Mouse (Mus musculus) kidney, adult 8-10 months (tissue): ENCODE results near the gene Rln3.

Experiments
- DNase-seq, 2 experiments: peaks; one replicate each; pipeline ENCODE4 v3.0.0; 2022

The Rln3 gene

DNA sequence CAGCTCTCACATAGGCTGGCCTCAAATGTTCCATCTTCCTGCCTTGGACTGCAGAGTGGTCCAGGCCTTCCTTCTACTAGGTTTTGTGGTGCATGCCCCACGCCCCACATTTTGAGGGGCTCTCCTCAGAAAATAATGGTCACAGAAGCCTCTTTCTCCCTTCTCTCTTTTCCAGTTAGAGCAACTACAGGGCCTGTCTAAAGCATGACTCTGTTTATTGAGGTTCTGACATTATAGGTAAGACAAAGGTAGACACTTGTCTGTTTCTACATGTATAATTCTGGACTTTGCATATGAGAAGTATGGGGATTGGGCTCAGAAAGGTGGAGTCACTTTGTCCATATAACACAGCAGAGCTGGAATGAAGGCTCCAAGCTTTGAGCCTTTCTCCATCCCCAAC is 20.2 kb upstream of the Rln3 start, which contains the start of gene Gm10643:
Gene Gm10643, minus strand, starts transcription at position 101 of the 400 bp plus-strand sequence.
- no peak for DNase-seq

DNA sequence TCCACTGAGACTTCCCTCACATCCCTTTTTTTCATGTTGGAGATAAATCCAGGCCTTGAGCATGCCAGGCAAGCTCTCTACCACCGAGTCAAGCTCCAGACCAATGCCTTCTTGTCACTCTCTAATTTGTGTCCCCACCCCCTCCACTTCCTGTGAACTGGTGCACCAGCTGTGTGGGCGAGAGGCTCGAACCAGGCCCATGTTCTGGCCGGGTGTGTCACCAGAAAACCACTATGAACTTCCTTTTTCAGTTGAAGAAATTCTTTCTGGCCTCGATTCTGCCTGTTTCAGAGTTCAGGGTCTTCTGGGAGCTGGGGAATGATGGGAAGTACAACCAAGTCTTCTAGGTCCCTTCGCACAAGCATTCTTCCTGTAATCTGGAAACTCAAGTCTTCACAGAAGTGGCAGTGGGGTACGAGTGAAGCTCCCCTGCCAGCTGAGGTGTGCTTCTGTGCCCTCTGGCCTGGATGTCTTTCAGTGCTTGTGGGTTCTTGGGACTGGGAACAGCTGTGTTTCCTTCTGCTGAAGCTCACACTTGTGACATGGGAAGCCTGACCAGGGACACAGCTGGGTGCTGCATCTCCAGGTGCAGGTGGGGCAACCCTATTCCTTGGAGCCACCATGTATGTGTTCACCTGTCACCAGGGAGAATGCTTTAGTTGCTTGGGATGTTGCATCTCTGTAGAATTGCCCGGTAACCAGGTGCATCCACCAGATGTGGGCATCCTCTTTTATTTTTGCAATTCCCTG is 19.2 kb upstream of the Rln3 start:
- DNase-seq = no peak

DNA sequence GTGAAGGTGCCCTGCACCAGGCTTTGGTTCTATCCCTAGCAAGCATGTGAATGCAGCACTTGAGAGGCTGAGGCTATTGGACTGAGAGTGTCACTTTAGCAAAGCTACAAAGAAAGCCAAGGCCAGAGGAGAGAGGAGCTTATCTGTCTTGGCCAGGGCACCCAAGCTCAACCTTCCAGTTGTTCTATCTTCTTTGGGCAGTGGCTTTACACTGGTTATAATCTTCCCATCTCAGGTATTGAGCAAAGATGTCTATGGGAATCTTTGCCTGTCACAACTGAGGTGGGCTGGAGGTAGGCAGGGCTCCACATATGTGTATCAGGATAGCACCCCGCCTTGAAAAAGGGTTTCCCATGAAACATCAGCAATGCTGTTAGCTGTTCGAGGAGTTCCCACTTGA is 15.4 kb upstream of the Rln3 start:
- no peak for DNase-seq

DNA sequence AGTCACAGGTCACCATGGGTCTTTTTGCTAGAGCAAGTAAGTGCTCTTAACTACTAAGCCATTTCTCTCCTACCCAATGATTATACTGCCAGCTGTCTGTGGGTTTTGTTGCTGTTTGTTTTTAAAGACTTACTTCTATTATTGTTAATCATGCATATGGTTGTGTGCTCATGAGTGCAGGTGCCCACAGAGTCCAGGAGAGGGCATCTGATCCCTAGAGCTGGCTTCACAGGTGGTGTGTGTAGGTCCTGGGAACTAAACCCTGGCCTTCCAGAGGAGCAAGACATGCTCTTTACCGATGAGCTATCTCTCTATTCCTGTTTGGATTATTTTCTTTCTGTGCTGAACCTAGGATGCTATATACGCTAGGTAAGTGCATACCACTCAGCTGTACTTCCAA is 14.4 kb upstream of the Rln3 start:
- no peak for DNase-seq

DNA sequence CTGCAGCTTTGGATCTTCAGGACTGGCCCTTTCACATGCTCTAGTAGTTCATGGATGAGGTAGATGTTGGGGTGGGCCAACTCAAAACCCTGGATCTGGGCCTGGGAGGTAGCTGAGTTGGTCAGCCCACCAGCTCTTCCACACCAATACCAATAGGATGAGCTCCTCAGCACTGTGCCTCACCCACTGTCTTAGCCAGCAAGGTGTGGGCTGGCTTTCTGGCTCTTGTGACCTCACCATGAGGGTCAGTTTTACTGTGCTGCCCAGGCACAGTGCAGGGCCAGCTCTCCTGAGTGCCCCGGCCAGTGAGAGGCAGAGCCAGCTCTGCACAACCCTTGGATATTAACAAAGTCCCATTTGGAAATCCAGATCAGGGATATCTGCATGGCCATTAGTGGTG is 13.0 kb upstream of the Rln3 start:
- DNase-seq = no peak

DNA sequence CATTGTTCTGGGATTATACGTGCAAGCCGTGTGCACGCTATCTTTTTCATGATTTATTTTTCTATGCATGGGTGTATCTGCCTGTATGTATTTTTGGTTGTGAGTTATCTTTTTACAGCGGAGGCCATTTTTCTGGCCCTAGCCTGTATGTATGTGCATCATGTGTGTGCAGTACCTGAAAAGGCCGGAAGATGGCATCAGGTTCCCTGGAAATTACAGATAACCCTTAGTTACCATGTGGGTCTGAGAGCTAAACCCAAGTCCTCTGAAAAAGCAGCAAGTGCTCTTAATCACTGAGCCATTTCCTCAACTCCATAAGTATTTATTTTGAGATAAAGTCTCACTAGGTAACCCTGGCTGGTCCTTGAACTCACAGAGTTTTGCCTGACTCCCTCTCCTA is 8.4 kb upstream of the Rln3 start:
- DNase-seq = no peak

DNA sequence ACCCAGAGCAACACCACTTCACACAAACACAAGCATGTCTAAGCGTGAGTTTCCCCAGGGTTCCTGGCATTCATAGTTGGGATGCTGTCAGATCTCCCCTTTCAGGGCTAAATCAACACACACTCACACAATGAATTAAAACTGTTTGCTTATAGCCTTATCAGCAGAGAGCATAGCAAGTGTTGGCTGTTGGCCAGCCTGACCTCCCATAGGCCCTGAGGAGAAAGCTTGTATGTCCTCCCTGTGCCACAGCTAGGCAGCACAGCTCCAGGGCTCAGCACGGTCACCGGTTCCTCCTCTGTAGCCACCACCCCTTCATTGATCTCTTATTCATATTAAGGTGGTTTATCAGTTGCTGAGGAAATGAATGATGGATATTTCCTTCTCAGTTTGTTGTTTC is 7.9 kb upstream of the Rln3 start:
- DNase-seq = no peak

DNA sequence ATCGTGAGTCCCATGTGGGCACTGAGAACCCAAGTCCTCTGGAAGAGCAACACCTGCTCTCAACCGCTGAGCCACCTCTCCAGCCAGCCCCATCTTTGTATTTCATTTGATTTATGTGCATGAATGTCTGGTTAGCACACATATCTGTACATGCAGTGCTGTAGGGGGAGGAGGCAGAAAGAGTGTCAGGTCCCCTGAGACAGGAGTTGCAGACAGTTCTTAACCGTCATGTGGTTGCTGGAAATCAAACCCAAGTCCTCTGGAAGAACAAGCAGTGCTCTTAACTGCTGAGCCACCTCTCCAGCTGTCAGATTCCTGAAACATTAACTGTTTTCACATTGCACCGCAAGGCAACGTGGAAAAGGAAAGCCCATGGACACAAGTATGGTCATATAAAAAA is 3.4 kb upstream of the Rln3 start:
- no peak for DNase-seq

DNA sequence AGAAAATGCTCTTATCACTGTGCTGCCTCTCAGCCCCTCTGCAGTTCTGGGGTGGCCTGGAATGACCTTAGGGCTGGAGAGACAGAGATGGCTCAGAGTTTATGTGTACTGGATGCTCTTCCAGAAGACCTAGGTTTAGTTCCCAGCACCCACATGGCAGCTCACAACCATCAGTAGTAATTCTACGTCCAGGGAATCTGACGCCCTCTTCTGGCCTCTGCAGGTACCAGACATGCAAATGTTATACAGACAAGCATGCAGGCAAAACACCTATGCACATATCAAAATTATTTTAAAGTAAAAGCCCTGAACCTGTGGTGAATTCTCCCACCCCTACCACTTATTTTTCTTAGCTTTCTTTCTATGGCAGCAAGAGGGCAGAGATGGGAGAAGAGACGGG is 1.7 kb upstream of the Rln3 start:
- DNase-seq = no peak

DNA sequence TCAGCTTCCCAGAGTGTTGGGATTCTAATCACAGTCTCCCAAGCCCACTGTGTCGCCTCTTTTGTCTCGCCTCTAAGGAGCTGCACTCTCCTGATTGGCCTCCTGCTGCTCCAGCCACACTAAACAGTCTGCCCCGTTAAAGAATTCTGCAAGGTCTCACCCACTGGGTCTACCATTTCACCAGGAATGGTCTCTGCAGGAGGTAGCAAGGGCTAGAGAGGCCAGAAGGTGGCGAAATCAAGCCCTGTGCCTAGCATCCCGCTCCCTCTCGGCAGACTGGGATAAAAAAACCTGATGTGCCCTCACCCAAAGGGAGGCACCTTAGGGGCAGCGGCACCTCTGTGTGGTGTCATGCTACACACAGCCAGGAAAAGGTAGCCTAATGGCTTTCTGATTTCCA is 697 bp downstream of the Rln3 start:
- no peak for DNase-seq

DNA sequence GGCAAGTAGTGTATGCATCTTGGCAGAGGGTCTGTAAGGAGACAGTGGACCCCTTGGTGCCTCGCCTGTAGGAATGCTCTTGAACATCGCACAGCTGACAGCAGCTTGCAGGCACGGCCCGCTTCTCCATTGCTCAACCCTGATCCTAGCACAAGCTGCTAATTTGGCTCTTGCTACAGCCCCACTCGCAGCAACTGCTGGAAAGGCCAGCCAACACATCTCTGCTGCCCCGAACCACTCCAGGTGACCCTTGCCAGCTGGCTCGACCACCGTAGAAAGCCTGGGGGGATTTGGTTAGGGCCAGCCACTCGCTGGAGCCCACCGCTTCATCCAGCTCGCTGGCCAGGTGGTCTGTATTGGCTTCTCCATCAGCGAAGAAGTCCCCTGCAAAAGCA is 1.9 kb downstream of the Rln3 start:
- DNase-seq = no peak

DNA sequence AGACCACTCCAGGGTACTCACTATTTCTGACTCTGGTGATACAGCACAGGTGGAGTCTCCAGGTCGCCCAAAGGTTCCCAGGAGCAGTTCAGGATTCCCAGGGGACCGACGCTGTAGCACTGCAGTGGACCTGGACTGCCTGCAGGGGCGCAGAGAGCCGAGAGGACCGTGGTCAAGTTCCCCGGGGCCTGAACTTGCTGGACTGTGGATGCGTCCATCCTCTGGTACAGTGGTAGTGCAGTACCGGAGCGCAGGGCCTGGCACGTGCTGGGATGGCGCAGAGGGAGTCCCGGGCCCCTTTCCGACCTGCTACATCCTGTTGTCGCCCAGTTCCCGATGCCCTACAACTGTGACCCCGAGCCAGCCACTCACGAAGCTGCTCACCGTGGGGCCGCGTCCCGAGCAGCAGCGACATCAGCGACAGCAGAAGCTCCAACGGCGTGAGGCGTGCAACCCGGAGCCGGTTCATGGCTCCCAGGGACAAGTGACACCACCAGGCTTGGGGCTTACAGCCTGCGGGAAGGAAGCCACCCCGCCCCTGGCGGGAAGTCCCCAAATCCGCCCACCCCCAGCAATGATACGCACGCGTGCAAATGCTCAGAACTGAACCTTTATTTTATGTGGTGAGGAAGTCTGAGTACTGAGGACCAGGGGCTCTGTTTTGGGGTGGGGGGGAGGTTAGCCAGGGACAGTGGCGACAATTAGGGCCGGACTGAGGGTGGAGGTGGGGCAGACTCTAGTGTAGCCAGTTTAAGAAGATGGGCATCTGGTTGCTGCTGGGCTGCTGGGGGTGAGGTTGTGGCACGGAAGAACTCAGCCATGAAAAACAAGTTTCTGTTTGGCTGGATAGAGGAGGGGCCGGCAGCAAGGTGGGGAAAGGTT is 2.5 kb downstream of the Rln3 start, which contains the start of gene Il27ra:
Gene Il27ra, minus strand, starts transcription at position 524 of the 882 bp plus-strand sequence.
- peak; percentile 50 to 71 for DNase-seq

DNA sequence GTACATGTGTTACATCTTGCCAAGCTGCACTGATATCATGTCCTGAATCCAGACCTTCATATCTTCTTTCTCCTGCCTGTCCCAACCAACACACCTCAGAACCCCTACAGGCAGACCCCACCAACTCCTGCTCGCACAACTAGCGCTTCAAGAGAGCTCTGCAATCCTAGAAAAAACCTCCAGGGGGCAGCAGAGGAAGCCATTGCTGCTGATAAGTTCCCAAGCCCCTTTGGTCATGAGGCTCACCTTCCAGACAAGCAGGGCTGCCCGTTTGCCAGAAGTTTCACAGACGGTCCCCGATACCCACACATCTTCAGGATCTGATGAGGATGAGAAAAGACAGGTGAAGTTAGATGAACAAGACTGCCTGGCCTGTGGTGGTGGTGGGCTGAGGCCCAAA is 5.8 kb downstream of the Rln3 start:
- peak; percentile 53 to 79 for DNase-seq

DNA sequence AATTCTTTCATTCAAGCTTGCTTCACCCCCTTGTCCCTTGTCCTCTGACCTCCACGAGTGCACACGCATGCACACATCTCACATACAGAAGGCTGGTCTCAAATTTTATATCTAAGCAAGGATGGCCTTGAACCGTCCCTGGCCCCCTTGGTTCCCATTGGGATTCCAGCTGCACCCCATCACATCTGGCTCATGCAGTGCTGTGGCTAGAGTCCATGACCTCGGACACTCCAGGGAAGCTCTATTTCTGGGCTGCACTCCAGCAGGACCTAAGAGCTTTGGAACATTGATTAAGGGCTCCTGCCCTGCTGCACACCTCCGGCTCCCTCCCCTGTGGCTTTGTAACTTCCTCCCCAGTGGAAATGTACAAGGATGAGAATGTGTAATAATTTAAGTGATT is 6.8 kb downstream of the Rln3 start:
- peak in 1 of 2 experiments; percentile 38 for DNase-seq

DNA sequence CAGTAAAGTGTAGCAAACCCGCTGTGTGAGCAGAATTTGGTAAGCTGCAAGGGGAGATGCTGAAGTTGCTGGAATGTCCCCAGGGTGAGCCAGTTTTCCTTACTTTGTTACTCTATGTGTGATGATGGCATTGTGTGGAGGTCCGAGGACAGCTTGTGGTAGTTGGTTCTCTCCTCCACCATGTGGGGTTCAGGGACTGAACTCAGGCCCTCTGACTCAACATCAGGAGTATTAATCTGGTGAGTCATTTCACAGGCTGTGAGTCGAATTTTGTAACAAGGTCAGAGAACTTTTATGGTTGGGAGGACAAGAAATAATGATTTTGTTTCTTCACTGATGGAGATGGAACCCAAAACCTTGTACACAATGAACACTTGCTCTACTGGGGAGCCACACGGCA is 12.0 kb downstream of the Rln3 start:
- DNase-seq = no peak

DNA sequence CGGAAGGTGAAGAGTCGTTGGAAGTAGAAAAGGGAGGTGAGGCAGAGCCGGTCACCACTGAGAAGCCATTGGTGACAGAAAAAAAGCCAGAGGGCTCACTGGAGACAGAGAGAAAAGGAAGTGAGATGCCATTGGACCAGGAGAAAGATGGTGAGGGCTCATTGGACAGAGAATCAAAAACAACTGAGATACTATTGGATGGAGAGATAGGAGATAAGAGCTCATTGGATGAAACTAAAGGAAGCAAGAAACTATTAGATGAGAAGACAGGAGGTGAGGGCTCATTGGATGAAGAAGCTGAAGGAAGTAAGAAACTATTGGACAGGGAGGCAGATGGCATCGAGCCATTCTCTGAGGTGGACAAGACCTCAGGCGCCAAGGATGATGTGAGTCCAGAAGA is 15.5 kb downstream of the Rln3 start:
- no peak for DNase-seq

DNA sequence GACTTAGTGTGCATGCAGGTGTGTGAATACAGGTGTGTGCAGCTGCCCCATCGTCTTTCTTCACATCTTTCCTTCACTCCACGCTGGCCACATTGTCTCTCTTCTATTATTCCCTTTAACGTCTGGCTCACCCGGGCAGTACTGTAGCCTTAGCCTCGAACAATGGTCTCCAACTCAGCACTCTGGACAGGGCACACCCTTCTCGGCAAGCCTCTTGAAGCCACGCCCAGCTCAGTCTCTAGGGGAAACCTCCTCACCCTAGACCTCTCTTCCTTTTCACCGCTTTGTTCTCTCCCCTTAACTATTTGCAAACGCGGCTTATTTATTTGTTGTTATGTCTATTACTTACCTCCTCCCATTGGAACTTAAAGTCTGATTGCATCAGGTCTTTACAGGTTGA is 17.4 kb downstream of the Rln3 start:
- DNase-seq = no peak

DNA sequence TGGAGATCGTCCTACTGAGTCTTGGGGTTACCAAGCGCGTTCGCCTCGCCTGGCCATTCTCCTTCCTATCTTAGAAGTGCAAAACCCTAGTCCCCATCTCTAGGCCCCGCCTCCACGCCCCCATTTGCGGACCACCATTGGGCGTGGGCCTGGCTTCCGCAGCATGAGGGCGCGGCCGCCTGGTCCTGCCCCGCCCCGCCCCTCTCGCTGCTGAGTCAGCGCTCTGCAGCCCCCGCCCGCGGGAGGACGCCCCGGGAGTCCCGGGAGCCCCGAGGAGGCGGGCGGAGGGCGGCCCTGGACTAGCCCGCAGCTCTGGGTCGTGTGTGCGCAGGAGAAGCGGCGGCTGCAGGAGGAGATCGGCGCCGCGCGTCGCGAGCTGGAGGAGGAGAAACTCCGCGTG is 18.9 kb downstream of the Rln3 start:
- no peak for DNase-seq

DNA sequence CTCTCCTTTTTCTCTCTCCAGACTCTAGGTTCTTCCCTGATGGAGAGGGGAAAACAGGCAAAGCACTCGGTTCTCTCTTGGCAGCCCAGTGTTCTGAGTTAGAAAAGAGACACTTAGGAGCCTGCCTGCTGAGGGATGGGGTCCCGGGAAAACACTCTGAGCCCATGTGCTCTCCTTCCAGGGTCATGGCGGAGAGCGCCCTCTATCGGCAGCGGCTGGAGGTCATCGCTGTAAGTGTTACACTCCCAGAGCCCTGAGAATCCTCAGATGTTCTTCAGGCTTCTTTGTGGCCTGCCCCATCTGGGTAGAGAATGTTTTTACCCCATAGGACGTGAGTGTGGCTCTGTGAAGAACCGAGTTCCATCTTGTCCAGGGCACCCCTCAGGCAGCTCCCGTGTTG is 20.6 kb downstream of the Rln3 start:
- peak; percentile 70 to 75 for DNase-seq

DNA sequence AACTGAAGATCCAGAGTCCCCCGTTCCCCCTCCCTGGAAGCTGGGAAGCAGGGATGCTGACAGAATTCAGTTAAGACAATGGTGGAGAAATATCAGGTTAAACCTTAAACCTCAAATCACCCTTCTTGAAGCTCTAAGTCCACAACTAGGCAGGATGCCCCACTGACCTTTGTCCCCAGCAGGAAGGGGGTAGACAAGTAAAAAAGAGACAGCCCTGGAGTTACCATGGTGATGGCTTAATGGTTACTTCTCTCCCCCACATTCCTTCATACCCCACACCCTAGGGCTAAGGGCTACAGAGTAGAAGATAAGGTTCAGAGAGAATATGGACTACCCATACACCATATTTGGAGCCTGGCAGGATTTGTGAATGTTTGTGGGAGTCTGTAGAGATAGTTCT is 21.2 kb downstream of the Rln3 start:
- peak; percentile 86 to 92 for DNase-seq

DNA sequence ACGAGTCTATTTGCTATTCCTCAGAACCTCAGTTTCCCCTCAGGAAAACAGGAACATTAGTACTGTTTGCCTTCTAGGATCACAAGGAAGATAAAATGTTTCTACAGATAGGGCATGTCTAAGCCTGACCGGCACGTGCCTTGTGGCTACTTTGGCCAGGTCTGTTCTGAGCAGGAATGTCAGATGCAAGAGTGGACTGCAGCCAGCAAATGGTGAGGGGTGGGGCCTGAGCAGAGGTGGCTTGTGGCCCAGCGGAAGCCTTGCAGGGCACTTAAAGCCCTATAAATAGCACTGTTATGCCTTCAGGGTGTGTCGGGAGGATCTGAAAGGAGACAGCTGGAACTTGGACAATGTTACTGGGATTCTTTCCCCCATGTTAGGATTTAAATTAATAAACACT is 21.7 kb downstream of the Rln3 start:
- peak; percentile 89 to 90 for DNase-seq

DNA sequence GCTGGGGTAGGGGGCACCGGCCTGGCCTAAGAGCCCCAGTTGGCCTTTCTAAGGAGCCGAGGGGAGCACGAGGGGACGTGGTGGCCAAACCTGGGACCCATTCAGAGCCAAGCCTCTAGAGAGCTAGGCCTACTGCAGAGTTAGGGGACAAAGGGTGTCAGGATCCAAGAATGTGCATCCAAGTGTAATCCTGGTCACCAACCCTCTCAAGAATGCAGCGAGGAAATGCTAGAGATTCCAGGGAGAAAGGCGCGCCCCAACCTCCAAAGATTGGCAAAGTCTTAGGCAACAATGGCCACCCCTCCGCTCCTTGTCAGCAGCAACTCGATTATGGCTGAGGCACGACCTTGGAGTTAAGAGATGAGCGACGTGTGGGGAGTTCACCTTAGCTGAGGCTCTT is 23.2 kb downstream of the Rln3 start:
- DNase-seq = peak in 1 of 2 experiments; percentile 46

DNA sequence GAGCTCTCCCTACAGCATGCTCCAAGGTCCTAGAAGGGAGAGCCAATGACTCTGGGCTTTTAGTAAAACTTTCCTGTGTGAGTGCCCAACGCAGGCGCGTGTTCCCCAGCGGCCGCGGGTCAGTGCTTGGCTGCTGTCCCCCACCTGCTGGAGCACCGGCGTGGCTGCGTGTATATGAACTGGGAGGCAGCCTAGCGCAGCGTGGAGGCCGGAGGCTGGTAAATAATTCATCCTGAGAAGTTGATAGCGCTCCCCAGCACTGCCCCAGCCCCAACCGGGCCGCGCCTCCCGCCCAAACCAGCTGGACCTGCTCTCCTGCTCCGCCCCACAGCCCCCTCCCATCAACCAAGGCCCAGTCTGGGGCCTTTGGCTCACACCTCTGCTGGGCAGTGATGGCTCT is 23.7 kb downstream of the Rln3 start, which contains the start of gene Palm3:
Gene Palm3, plus strand, starts transcription at position 376 of the 400 bp plus-strand sequence.
- peak; percentile 78 to 86 for DNase-seq

DNA sequence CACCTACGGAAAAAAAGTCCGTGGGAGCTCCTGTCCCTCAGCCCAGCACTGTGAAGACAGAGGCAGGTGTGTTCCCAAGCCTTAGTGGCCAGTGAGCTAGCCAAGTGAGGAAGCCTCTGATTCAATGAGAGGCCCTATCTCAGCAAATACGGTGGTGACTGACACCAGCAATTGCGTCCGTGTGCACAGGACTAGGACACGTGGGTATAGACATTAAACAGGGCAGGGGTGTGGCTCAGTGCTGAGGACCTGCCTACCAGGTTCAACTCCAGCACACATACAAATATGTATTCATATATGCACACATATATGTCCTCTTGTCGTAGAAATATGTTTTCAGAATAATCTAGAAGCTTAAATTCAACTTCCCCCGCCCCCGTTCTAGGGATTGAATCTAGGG is 25.1 kb downstream of the Rln3 start:
- no peak for DNase-seq
